Mouse (Mus musculus) layer of hippocampus, adult 11-12 months (tissue): Measurements from ENCODE around the gene Yipf4.
"Not testable (repeated sequence)": the region's sequence is repeated elsewhere in the genome, so short reads cannot be mapped to it uniquely, and the experiment has no call there.

ENCODE experiments used
- DNase-seq: peaks from one replicate; pipeline ENCODE4 v3.0.0; 2022; ENCODE audit warnings: low spot score

The Yipf4 gene

GRCm38 (mm10) chr17:74489024-74489900 is at the start of gene Yipf4:
Gene Yipf4 (plus strand): TSS chr17:74489493.
- DNase-seq, result peak; percentile 99

GRCm38 (mm10) chr17:74440486-74440885 is 48.8 kb upstream of the Yipf4 start:
- DNase-seq, result no peak

- DNase-seq, result no peak
Observed at GRCm38 (mm10) chr17:74449776-74450175, 39.5 kb upstream of the Yipf4 start.

GRCm38 (mm10) chr17:74453928-74454327 is 35.4 kb upstream of the Yipf4 start:
- DNase-seq, result no peak

- no peak for DNase-seq
Observed at GRCm38 (mm10) chr17:74454660-74455059, 34.6 kb upstream of the Yipf4 start.

GRCm38 (mm10) chr17:74455426-74455825 is 33.9 kb upstream of the Yipf4 start:
- no peak for DNase-seq

GRCm38 (mm10) chr17:74456825-74457224 is 32.5 kb upstream of the Yipf4 start:
- DNase-seq, result no peak

GRCm38 (mm10) chr17:74457972-74458677 is 31.2 kb upstream of the Yipf4 start:
- DNase-seq, result no peak

- DNase-seq, result no peak
Observed at GRCm38 (mm10) chr17:74458711-74459408, 30.4 kb upstream of the Yipf4 start, which contains the start of gene Nlrc4. Gene Nlrc4 (minus strand): TSS chr17:74459142.

- DNase-seq, result no peak
Observed at GRCm38 (mm10) chr17:74463510-74463909, 25.8 kb upstream of the Yipf4 start.

GRCm38 (mm10) chr17:74467981-74468380 is 21.3 kb upstream of the Yipf4 start:
- not testable (repeated sequence) for DNase-seq

- DNase-seq, result not testable (repeated sequence)
Observed at GRCm38 (mm10) chr17:74470133-74470532, 19.2 kb upstream of the Yipf4 start.

- DNase-seq, result no peak
Observed at GRCm38 (mm10) chr17:74480361-74481069, 8.8 kb upstream of the Yipf4 start.

- DNase-seq, result no peak
Observed at GRCm38 (mm10) chr17:74489901-74490220, 568 bp downstream of the Yipf4 start.

- DNase-seq, result no peak
Observed at GRCm38 (mm10) chr17:74491565-74491964, 2.3 kb downstream of the Yipf4 start.

- no peak for DNase-seq
Observed at GRCm38 (mm10) chr17:74500204-74500603, 10.9 kb downstream of the Yipf4 start.

GRCm38 (mm10) chr17:74501085-74501484 is 11.8 kb downstream of the Yipf4 start:
- no peak for DNase-seq

GRCm38 (mm10) chr17:74507934-74508333 is 18.6 kb downstream of the Yipf4 start:
- DNase-seq, result peak; percentile 28

GRCm38 (mm10) chr17:74508600-74508999 is 19.3 kb downstream of the Yipf4 start:
- no peak for DNase-seq

- no peak for DNase-seq
Observed at GRCm38 (mm10) chr17:74512308-74512707, 23.0 kb downstream of the Yipf4 start.

GRCm38 (mm10) chr17:74522797-74523723 is 33.8 kb downstream of the Yipf4 start:
- DNase-seq, result no peak
